Mouse (Mus musculus): ENCODE results near the gene Gpr101.

Gene Gpr101

DNA sequence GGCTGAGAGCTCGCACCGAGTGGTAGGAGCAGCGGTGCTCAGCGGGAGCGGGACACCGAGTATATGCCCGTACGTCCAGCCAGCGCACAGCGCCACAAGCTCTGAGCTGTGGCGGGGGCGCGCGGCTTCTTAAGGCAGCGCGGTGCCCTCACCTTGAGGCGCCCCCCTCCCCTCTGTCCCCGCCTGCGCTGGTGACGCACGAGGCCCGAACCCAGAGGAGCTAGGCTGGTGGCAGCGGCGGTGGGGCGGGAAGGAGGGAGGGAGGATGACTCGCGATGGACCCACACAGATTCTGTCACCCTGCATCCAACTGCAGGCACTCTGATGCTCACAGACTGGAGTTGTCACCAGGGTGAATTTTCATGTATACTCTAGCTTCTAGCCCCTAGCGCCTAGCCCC, at the start of gene Gpr101:
Gpr101 (minus strand) TSS at position 124 of the 400 bp plus-strand sequence.
- DNase-seq (ENCODE audit: low spot score), result no peak

DNA sequence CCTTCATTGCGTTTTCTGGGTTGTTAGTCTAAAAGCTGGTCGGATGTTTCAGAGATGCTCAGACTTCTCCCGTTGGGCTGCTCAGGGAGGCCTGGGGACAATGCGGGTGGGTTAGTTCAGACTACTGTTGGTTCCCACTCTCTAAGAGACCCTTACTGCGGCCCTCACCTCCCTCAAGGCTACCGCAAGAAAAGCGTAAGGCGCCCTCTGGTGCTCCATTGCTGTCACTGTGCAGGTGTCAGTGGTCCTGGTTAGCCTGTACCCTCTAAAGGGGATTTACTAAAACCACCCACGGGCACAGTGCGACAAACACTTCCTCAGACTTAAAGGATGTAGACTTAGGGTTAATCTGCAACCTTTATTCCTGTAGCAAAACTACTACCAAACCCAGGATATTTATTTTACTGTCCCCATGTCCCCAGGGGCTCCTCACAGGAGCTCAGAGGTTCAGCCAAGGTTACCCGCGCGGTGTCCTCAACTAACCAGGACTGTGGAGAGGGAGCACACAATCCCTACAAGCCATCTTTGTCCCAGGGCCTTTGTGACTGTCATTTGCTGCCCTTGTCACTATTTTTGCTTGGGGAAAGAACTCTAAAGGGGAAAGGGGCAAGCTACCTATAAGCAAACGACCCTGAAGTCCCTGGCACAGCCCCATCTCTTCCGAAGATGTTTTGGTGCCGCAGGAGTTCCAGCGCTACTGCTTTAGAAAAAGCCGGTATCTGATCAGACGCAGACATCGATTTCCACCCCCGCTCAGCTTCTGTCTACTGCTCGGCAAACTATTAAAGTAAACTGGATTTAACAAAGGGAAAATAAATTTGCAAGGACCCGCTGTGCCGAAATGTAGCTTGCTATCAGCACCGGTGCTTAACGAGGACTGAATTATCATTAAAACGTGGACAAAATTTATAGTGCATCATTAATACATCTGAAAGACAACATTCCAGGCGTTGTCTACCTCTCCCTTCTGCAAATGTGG, 17.8 kb upstream of the Gpr101 start:
- no peak for DNase-seq (ENCODE audit: low spot score)

DNA sequence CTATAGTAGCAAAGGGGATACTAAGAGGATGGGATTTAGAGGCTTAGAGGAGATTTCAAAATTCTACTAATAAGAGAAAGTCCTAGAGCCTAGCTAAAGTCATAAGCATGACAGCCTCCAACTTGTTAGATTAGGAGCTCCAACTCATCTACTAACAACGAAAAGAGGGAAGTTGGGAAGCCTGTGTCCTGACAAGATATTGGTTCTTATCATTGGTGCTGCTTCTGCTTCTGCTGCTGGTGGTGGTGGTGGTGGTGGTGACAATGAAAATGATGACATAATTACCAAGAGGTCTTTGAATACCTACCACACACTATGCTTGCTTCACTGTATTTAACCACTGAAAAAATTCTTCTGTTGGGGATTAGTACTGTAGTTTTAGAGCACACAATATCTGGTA, 2.7 kb upstream of the Gpr101 start:
- no peak for DNase-seq (ENCODE audit: low spot score)
